Mouse (Mus musculus): ENCODE data around the gene Ptprcap. TPM values are rescaled to one million over a fixed set of nuclear protein-coding genes. Genes with fewer than 3 reads are reported as not detected.
"Not testable (repeated sequence)": the region's sequence is repeated elsewhere in the genome, so short reads cannot be mapped to it uniquely, and the experiment has no call there.

The Ptprcap gene
- polyA plus RNA-seq, 1 experiment from 2014 or later: 2.7 TPM

DNA sequence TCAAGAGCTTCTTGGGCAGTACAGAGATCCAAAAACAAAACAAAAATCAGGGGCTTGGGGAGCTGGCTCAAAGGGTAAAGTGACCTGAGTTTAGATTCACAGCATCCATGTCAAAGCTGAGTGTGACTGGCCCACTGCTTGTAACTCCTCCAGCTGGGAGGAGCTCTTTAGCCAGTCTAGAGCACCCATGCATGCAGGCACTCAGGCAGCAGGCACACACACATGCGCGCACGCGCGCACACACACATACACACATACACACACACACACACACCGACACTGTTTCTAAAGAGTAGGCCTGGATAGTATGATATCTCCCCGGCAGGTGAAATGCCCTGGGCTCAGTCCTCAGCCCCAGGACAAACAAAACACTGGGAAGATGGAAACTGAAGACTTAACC lies 36.4 kb upstream of the Ptprcap start:
- Histone ChIP-seq H3K36me3 (peaks cover 68% of the 10 kb centered on the region), H3K27ac (no peak overlapping the region), H3K4me3 (no peak overlapping the region), H3K4me1 (peaks cover 32% of the 10 kb centered on the region), H3K9me3 (no peaks in the 10 kb centered on the region), H3K9ac (no peak overlapping the region), H3K27me3 (no peaks in the 10 kb centered on the region), H3K4me2 (replicated peaks) (no peak overlapping the region)
- 97% methylated on average over 7 of the region's 7 CpGs for WGBS
- ATAC-seq (ENCODE audit: low FRiP score, low read depth): no peak

DNA sequence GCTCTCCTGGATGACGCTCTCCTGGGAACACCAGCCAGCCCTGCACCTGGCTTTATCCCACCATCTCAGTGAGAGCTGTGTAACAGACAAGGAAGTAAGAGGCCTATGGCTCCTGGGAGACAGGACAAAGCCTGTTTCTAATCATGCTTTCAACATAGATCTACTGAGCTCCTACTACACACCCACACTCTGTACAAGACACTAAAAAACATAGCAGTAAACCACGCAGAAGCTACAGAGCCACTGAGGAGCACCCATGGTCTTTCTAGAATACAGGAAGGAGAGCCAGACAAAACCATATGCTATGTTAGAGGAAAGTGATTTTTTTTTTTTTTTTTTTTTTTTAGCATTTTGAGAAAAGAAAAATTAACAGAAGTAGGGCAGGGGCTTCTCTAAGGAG lies 35.1 kb upstream of the Ptprcap start:
- no peak overlapping the region for H3K4me3 ChIP-seq
- no peak overlapping the region for H3K9ac ChIP-seq
- ATAC-seq (ENCODE audit: low FRiP score, low read depth): no peak
- WGBS: 90% methylated on average over 2 of the region's 2 CpGs
- no peak overlapping the region for H3K4me2 ChIP-seq (replicated peaks)
- H3K4me1 ChIP-seq: peaks cover 28% of the 10 kb centered on the region
- no peaks in the 10 kb centered on the region for H3K9me3 ChIP-seq
- H3K27me3 ChIP-seq: no peaks in the 10 kb centered on the region
- H3K36me3 ChIP-seq: peaks cover 55% of the 10 kb centered on the region
- H3K27ac ChIP-seq: no peak overlapping the region

DNA sequence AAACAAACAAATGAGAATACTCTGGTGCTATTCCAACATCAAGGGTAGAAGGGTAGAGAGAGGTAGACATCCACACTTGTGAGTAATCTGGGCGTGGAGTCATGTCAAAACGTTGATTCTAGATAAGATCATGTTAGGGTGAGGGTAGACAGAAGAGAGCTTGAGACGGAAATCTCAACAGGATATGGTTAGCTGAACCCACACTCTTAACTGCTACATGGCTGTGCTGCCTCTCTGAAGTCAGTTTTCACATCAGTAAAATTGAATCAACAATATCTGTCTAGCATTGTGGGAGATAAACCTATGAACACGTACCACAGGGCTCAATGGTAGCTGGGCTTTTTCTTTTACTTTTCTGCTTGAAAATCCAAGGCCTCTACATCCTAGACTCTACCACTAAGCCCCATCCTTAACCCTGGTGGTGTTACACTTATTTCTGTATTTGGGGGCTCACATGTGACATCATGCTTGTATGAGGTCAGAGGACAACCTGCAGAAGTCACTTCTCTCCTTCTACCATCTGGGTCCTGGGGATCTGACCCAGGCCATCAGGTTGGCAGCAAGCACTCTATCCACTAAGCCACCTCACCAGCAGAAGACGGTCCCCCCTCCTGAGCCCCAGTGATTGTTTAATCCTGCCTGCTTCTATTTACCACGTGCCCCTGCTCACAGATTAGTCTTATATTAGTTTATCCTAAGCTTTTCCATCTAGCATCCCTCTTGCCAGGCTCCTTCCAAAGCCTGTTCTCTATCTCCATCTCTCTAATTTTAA lies 33.5 kb upstream of the Ptprcap start:
- Histone ChIP-seq H3K36me3 (peaks cover 39% of the 10 kb centered on the region), H3K4me3 (no peak overlapping the region), H3K4me2 (replicated peaks) (peak overlapping the region; percentile 63), H3K27me3 (no peaks in the 10 kb centered on the region), H3K9me3 (no peaks in the 10 kb centered on the region), H3K4me1 (peaks cover 22% of the 10 kb centered on the region), H3K9ac (0 out of 2 replicates have a peak overlapping the region, but pooled peaks have one; percentile 31), H3K27ac (no peak overlapping the region)
- ATAC-seq (ENCODE audit: low FRiP score, low read depth): no peak
- WGBS: 85% methylated on average over 6 of the region's 6 CpGs

DNA sequence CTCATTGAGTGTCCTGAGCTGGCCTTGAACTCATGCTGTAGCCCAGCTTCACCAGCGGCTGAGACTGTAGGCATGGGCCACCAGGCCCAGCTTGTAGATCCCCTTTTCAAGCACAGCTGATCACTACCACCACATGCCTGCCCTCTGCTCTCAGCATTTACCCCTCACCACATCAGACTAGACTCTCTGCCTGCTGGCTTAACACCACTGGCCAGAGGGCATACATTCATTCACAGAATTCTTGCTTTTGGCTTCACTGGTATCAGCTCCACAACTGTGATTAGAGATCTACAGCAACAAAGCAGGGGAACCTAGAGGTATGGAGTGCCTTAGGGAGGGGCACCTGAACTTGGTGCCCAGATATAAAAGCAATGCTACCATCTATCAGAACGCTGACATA lies 32.9 kb upstream of the Ptprcap start:
- Histone ChIP-seq H3K9me3 (no peaks in the 10 kb centered on the region), H3K9ac (0 out of 2 replicates have a peak overlapping the region, but pooled peaks have one; percentile 31), H3K27ac (no peak overlapping the region), H3K4me1 (peaks cover 25% of the 10 kb centered on the region), H3K36me3 (peaks cover 33% of the 10 kb centered on the region), H3K27me3 (no peaks in the 10 kb centered on the region), H3K4me3 (peak overlapping the region; percentile 50), H3K4me2 (replicated peaks) (peak overlapping the region; percentile 63)
- WGBS: 97% methylated on average over 2 of the region's 2 CpGs
- no peak for ATAC-seq (ENCODE audit: low FRiP score, low read depth)

DNA sequence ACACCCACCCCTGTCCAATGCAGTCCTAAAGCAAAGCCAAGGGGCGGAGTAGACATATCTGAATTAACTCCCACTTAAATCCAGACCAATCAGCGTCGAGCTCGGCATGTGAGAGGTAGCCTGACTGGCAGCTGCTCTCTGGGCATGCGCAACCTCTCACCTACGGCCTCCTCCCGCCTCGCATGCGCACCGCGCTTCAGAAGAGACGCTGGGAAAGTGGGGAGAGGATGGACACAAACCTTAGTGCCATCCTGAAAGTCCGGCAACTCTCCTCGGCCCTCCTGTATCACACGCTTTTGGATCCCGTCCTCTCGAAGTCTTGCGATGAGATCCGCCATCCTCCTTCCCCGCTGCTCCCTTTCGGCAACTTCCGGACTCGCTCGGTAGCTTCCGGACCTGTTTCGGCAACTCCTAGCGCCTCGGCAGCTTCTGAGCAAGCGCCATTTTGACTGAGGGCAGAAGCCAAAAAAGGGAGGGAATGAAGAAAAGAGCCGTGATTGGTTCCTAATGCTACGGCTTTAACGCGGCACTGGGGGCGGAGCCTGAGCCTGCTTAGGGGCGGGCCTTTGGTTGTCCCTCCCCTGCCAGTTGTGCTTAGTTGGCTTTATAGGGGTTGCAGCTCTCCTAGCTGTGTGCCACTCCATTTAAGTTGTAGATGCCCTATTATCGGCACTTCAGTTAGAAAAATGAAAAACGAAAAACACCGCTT lies 32.2 kb upstream of the Ptprcap start:
- no peaks in the 10 kb centered on the region for H3K27me3 ChIP-seq
- H3K36me3 ChIP-seq: peaks cover 26% of the 10 kb centered on the region
- no peaks in the 10 kb centered on the region for H3K9me3 ChIP-seq
- WGBS: 2% methylated on average over 38 of the region's 38 CpGs
- peak overlapping the region; percentile 63 for H3K4me2 ChIP-seq (replicated peaks)
- ATAC-seq (ENCODE audit: low FRiP score, low read depth): peak; percentile 77
- peaks cover 25% of the 10 kb centered on the region for H3K4me1 ChIP-seq
- H3K9ac ChIP-seq: peak overlapping the region; percentile 75
- peak overlapping the region; percentile 50 for H3K4me3 ChIP-seq
- H3K27ac ChIP-seq: peak overlapping the region; percentile 80

DNA sequence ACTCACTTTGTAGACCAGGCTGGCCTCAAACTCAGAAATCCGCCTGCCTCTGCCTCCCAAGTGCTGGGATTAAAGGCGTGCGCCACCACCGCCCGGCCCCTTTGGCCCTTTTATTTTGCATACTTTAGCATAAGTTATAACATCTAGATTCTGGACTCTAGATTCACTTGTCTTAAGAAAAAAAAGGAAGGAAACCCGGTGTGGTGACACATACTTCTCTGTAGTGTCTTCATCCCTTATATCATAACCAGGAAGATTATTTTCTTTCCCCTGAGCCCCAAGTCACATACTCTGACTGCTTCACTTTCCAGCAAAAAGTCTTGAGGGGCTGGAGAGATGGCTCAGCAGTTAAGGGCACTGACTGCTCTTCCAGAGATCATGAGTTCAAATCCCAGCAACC lies 31.5 kb upstream of the Ptprcap start:
- not testable (repeated sequence) for H3K27me3 ChIP-seq; H3K4me3 ChIP-seq; H3K9me3 ChIP-seq; H3K9ac ChIP-seq; ATAC-seq (ENCODE audit: low FRiP score, low read depth); H3K27ac ChIP-seq
- H3K4me1 ChIP-seq: peaks cover 31% of the 10 kb centered on the region
- 63% methylated on average over 6 of the region's 6 CpGs for WGBS
- H3K4me2 ChIP-seq (replicated peaks): peak overlapping the region; percentile 63
- peaks cover 19% of the 10 kb centered on the region for H3K36me3 ChIP-seq

DNA sequence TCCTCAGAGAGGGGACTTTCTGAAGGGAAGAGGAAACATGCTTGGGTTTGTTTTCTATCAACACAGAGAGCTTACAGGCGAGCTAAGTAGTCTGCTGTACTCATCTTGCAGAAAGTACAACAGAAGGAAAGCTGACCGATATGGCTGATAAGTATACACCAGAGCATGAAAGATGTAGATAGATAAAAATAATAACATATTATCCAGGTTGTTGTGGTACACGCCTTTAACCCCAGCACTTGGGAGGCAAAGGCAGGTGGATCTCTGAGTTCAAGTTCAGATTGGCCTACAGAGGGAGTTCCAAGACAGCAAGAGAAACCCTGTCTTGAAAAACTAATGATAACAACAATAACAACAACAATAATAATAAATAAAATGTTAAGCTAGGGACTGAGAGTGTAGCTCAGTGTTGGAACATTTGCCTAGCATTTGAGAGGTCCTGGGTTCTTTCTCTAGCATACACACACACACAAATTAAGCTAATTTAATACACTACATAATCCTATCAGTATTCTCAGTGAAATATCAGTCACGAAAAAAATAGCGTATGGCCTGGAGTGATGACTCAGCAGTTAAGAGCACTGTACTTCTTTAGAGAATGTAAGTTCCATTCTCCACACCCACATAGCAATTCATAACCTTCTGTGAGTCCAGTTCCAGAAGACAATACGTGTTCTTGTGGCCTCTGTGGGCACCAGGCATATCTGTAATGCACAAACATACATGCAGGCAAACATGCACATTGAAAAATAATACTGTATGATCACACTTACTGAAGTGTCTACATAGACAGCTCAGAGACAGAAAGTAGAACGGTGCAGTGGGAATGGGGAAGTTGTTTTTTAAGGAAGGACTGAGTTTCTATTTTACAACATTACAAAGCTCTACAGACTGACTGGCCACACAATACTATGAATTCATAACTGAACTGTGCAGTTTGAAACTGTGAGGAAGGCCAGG lies 30.7 kb upstream of the Ptprcap start:
- Histone ChIP-seq H3K9me3 (no peaks in the 10 kb centered on the region), H3K27ac (no peak overlapping the region), H3K27me3 (no peaks in the 10 kb centered on the region), H3K4me2 (replicated peaks) (no peak overlapping the region), H3K4me1 (peaks cover 39% of the 10 kb centered on the region), H3K36me3 (peaks cover 15% of the 10 kb centered on the region), H3K4me3 (no peak overlapping the region), H3K9ac (no peak overlapping the region)
- no peak for ATAC-seq (ENCODE audit: low FRiP score, low read depth)
- WGBS: 86% methylated on average over 7 of the region's 7 CpGs

DNA sequence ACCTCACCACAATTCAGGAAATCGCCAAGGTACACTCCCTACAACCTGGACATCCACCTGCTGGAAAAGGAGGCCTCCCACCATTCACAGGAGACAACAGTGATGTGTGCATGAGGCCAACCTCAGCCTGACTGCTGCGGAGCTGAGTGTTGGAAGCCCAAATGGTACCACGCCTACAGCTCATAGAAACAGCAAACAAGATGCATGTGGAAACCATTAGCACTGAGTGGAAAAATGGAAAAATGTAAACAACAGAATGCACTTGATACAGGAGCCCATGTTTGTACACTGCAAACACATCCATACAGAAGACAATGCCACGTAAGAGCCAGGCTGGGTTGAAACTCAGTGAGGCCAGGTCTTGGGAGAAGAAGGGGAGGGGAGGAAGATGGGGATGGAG lies 29.0 kb upstream of the Ptprcap start:
- H3K4me1 ChIP-seq: peaks cover 40% of the 10 kb centered on the region
- ATAC-seq (ENCODE audit: low FRiP score, low read depth): no peak
- H3K36me3 ChIP-seq: peaks cover 21% of the 10 kb centered on the region
- H3K4me3 ChIP-seq: no peak overlapping the region
- WGBS: 68% methylated on average over 4 of the region's 4 CpGs
- H3K9me3 ChIP-seq: no peaks in the 10 kb centered on the region
- no peaks in the 10 kb centered on the region for H3K27me3 ChIP-seq
- no peak overlapping the region for H3K9ac ChIP-seq
- H3K27ac ChIP-seq: no peak overlapping the region
- H3K4me2 ChIP-seq (replicated peaks): no peak overlapping the region

DNA sequence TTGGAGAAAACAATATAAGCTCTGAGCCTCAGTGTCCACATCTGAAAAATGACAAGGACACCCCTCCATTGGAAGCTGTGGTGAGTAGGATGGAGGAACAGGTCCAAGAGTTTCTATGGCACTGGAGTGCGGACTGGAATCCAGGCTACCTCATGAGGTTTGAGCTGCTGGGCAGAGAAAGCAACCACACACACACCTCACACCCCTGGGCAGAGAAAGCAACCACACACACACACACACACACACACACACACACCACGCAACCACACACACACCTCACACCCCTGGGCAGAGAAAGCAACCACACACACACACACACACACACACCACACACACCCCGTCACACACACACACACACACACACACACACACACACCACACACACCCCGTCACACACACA lies 28.1 kb upstream of the Ptprcap start:
- H3K27me3 ChIP-seq, H3K9me3 ChIP-seq: not testable (repeated sequence)
- H3K36me3 ChIP-seq: peaks cover 30% of the 10 kb centered on the region
- peak; percentile 32 for ATAC-seq (ENCODE audit: low FRiP score, low read depth)
- WGBS: 16% methylated on average over 4 of the region's 4 CpGs
- H3K4me2 ChIP-seq (replicated peaks): peak overlapping the region; percentile 62
- peak overlapping the region; percentile 55 for H3K9ac ChIP-seq
- H3K4me3 ChIP-seq: peak overlapping the region; percentile 87
- H3K27ac ChIP-seq: peak overlapping the region; percentile 28; the same call in 1 of the 2 replicates
- peaks cover 36% of the 10 kb centered on the region for H3K4me1 ChIP-seq

DNA sequence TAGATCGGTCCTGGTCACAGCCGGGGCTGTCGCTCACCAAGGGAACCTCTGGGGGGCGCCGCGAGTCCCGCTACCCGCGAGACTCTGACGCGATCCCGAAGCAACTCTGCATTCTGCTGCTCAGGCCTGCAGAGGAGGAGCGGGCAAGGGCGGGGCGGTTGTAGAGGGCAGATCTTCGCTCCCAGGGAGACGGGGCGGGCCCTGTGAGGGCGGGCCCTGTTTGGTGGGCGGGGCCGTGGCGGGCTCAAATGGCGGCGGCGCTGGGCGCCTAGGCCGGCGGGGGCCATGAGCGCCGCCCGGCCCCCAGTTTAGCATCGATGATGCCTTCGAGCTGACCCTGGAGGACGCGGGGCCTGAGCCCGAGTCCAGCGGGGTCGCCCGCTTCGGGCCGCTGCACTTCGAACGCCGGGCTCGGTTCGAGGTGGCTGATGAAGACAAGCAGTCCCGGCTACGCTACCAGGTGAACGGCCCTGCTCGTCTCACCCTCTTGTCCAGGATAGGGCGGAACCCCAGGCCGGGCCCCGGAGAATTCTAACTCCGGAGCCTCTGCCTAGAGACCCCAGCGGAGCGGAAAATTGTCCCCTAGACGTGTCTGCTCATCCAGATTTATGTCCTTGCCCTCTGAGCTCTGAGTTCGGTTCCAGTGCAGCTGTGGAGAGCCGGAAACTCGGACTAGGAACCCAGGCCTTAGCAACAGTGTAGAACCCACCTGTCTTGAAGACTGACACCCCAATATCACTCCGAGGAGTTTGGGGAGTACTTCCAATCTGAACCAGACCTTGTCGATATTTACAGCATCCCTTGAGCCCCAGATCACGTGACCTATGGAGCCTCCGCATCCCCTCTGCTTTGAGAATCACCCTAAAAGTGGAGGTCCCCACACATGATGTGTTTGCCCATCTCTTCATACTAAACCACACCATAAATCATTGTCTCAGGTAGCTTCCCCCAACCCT lies 27.4 kb upstream of the Ptprcap start, which contains the start of gene Aip:
Aip (minus strand) TSS at position 118 of the 956 bp plus-strand sequence.
- Histone ChIP-seq H3K27ac (peak within 1 kb of the TSS; percentile 39; the same call in 1 of the 2 replicates), H3K9me3 (no peaks in the 10 kb centered on the region), H3K9ac (peak within 1 kb of the TSS; percentile 86), H3K4me3 (peak within 1 kb of the TSS; percentile 87), H3K27me3 (no peaks in the 10 kb centered on the region), H3K4me2 (replicated peaks) (peak within 1 kb of the TSS; percentile 89), H3K36me3 (peaks cover 34% of the 10 kb centered on the region), H3K4me1 (peaks cover 28% of the 10 kb centered on the region)
- WGBS: under 1% methylated on average over 63 of the region's 64 CpGs
- ATAC-seq (ENCODE audit: low FRiP score, low read depth): peak; percentile 94

All from limb, embryonic 13.5 days (tissue).